Mouse (Mus musculus): ENCODE measurements around the gene Pnpla3. TPM values are rescaled to one million over a fixed set of nuclear protein-coding genes. Genes with fewer than 3 reads are reported as not detected.

Gene Pnpla3
- polyA plus RNA-seq, 1 experiment = 21.6 TPM

GRCm38 (mm10) chr15:84171166-84171565, 3.5 kb downstream of the Pnpla3 start:
- no peak for DNase-seq (ENCODE audit: extremely low spot score in 1 of 2, low spot score in 1 of 2)

GRCm38 (mm10) chr15:84178733-84179132, 11.1 kb downstream of the Pnpla3 start:
- peak in 1 of 2 experiments; percentile 22 for DNase-seq (ENCODE audit: extremely low spot score in 1 of 2, low spot score in 1 of 2)

DNA sequence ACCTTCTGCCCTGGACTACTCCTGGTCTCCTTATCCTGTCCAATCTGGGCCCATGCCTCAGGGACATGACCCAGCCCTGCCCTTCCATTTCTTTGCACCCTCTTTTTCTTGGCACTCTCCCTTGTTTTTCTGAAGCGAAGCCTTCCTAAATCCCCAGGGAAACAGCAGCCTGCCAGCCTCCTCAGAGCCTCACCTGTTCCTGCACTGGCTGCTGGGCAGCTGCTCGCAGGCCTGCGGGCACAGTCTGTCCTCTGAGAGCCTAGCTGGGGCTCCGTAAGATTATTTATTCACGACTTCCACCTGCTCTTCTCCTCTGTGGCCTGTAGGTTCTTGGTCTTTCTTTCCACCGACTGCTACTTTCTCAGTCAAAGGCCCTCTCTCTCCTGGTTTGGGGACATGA, 14.4 kb downstream of the Pnpla3 start:
- DNase-seq (ENCODE audit: extremely low spot score in 1 of 2, low spot score in 1 of 2) = no peak

DNA sequence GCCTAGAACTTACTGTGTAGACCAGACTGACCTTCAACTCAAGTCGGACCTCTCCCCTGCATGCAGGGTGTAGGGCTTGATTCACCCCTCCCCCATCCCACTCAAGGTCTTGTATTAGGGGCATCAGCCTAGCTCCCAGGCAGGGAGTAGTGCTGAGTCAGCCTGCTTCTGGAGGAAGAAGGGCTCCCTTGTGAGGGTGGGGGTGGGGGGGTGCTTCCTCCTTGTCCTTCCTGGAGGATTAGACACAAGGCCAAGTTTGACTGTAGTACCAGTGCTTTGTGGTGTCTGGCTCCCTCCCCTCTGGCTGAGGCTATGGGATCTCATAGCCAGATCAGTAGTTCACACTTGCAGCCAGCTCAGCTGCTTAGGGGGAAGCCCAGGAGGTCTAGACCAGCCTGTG, 16.3 kb downstream of the Pnpla3 start:
- peak in 1 of 2 experiments; percentile 15 for DNase-seq (ENCODE audit: extremely low spot score in 1 of 2, low spot score in 1 of 2)

- no peak for DNase-seq (ENCODE audit: extremely low spot score in 1 of 2, low spot score in 1 of 2)
Measured at GRCm38 (mm10) chr15:84186196-84186595, 18.6 kb downstream of the Pnpla3 start.

- DNase-seq (ENCODE audit: extremely low spot score in 1 of 2, low spot score in 1 of 2) = no peak
Measured at GRCm38 (mm10) chr15:84188887-84189530, 21.4 kb downstream of the Pnpla3 start.

DNA sequence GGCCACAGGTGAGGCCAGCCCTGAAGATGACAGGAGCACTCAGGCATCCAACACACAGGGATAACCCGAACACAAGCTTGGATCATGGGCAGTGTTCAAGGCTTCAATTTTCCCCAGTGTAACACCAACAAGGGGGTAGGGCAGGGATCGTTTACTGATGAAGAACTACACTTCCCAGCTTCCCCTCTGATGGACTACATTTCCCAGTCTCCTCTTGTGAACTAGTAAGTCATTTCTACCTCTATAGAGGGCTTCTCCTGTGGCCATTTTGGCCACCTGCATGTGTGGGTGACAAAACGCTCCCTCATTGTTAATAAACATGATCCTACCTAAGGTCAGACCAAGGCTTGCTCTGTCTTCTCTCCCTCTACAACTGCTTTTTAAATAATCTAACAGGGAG, 22.2 kb downstream of the Pnpla3 start:
- no peak for DNase-seq (ENCODE audit: extremely low spot score in 1 of 2, low spot score in 1 of 2)

DNA sequence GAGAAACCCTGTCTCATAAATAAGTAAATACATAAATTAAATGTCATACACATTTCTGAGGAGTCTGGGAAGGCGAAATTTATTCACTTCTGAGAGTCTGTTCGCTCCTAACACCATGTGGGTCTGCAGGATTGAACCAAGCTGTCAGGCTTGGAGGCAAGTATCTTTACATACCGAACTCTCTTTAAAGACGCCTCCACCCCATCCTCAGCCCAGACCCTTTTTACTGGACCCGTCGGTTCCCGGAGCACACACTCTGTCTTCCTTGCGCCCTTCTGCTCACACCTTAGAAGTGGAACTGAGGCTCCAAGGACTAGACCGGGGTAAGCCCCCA, 24.1 kb downstream of the Pnpla3 start:
- DNase-seq (ENCODE audit: extremely low spot score in 1 of 2, low spot score in 1 of 2) = no peak

GRCm38 (mm10) chr15:84192058-84192791, 24.6 kb downstream of the Pnpla3 start, which contains the start of gene Samm50:
Gene Samm50 (plus strand): TSS chr15:84192241.
- peak; percentile 92 to 95 for DNase-seq (ENCODE audit: extremely low spot score in 1 of 2, low spot score in 1 of 2)

GRCm38 (mm10) chr15:84196486-84197165, 29.0 kb downstream of the Pnpla3 start:
- DNase-seq (ENCODE audit: extremely low spot score in 1 of 2, low spot score in 1 of 2) = no peak

DNA sequence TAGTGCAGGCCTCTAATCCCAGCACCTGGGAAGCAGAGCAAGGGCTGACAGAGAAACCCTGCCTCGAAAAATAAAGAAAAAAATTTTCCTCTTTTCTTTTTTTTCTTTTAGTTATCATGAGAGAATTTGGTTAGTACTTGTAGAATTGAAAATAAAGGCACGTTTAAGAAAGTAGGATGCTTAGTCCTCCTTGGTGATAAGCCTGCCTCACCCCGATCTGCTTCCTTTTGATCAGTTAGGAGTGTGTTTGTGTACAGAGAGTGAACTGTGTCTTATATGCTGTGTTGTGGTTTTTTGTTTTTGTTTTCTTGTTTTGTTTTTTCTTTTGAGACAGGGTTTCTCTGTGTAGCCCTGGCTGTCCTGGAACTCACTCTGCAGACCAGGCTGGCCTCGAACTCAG, 39.7 kb downstream of the Pnpla3 start:
- no peak for DNase-seq (ENCODE audit: extremely low spot score in 1 of 2, low spot score in 1 of 2)

DNA sequence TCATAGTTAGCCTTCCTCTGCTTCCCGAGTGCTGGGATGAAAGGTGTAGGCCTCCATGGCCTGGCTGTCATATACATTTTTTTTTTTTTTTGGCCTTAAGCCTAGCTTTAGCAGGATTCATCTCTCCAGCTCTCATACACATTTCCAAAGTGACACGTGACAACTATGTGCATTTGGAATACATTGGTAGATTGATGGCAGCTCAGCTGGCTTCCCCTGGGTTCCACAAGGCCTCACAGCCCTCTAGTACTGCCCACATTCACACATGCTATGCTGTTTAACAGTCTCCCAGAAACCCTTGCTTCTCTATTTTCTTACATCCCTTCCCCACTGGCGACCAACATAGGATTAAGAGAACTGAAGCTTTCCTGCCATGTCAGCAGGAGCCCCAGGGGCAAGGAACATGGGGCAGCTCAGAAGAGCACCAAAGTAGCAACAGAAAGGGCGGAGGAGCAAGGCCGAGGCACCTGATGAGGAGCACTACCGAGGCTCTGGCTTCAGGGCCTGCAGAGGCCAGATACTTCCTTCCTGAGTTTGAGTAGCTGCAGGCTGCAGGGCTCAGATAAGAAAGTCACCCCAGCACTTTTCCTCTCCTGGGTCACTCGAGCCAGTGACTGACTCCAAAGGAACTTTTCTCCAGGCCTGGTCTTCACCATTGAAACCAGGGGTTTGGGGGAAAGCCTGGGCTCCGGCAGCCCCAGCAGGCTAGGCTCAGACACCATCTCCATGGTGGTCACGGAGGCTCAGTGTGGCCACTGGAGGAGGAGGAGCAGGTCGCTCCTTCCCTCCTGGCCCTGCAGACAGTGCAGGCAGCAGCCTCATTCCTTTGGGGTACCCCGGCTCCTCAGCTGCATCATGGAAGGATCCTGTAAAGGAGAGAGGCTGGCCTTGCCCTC, 42.1 kb downstream of the Pnpla3 start:
- no peak for DNase-seq (ENCODE audit: extremely low spot score in 1 of 2, low spot score in 1 of 2)

GRCm38 (mm10) chr15:84210461-84210860, 42.8 kb downstream of the Pnpla3 start:
- DNase-seq (ENCODE audit: extremely low spot score in 1 of 2, low spot score in 1 of 2) = no peak

DNA sequence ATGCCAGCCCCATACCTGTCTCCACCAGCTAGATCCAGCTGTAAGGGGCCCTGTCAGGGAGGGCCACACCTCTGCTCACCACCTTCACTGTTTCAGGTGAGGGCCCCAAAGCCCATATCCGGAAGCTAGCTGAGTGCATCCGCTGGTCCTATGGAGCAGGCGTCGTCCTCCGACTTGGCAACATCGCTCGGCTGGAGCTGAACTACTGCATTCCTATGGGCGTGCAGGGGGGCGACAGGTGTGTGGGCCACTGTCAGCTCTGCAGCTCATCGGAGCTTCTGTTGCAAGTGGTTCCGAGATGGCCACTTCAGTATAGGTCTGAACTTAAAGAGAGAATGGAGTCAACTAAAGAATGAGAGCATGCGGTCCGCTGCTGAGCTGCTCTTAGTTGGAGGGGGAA, 43.3 kb downstream of the Pnpla3 start:
- DNase-seq (ENCODE audit: extremely low spot score in 1 of 2, low spot score in 1 of 2) = no peak

DNA sequence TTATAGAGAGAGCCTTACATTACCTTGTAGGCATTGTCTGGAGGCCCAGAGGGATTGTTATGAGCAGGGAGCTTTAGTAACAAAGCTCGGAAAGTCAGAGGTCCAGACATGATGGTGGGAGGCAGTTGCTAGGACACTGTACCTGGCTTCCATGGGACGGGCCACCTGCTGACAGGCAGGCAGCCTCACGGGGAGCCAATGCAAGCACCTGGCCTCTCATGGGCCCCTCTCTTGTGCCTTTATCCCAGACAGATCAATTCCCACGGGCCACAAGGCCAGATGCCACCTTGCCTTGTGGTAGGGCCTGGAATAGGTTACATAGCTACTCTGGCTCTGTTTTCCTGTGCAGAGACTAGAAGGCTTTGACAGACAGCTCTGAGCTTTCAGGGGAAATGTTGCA, 43.9 kb downstream of the Pnpla3 start:
- DNase-seq (ENCODE audit: extremely low spot score in 1 of 2, low spot score in 1 of 2) = no peak

DNA sequence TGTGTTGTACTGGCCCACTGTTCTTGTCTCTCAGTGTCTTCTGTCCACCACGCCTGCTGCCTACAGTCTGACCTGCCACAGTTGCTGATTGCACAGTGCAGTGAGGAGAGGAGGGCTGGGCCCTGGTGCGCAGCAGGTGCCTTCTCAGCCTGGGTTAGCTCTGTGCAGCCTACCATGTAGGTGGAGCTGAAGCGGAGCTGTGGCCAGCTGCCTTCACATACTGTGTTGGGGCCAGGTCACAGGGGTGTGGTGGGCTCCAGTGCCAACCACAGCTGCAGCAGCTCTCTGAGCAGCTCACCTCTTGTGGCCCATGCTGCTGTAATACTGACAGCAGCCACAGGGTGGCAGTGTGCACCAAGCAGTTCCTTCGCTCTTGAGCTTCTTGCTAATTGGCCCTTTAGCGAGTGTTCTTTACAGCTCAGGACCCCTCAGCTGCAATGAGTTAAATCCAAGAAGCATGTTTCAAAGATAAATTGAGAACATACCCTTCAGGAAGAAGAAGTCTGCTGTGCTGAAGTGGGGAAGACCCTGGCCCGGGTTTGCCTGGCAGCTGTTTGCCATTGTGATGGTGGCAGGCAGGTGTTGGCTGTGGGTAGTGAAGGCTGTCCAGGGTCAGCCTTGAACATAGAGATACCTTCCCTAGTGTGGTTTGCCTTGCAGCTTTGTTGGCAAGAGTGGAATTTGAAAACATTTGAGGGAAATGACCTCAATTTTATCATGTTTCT, 44.6 kb downstream of the Pnpla3 start:
- peak; percentile 42 to 95 for DNase-seq (ENCODE audit: extremely low spot score in 1 of 2, low spot score in 1 of 2)

DNA sequence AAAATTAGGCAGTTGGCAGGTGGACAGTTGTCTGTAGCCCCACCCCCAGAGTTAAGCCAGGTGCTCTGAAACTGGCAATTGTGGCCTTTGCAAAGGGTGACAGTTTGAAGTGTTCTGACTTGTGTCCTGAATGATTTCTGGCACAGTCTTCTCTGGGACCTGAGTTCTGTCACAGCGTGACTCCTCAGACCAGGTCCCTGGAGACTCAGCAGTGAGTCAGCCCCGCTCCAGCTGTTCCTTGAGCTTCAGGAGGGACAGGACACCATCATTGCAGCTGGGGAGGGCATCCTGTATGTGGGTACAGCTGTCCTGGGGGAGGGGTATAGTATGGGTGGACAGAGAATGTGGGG, 45.1 kb downstream of the Pnpla3 start:
- DNase-seq (ENCODE audit: extremely low spot score in 1 of 2, low spot score in 1 of 2) = no peak

DNA sequence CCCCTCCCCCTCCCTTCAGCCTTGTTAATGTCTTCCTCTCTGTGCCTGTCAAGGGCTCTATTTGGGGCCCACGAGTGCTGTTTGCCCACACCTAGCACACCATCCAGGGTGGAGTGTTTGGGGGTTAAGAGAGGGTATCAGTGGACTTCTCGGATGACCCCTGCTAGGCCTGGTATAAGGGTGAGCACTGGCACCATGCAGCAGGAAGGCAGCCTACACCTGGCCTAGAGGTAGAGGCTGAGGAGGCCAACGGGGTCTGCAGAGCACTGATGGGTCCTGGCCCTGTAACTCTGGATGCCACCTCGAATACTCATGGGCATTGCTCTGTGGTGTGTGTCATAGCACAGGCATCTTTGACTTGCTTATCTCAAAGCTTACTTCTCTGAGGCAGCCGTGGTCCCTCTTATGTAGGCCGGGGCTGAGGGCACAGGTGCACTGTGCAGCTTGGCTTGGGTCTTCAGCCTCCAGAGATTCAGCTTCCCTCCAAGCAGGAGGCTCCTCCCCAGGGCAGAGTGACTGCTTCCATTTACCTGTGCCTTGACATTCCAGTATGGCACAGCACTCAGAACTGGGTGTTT, 45.6 kb downstream of the Pnpla3 start:
- no peak for DNase-seq (ENCODE audit: extremely low spot score in 1 of 2, low spot score in 1 of 2)

DNA sequence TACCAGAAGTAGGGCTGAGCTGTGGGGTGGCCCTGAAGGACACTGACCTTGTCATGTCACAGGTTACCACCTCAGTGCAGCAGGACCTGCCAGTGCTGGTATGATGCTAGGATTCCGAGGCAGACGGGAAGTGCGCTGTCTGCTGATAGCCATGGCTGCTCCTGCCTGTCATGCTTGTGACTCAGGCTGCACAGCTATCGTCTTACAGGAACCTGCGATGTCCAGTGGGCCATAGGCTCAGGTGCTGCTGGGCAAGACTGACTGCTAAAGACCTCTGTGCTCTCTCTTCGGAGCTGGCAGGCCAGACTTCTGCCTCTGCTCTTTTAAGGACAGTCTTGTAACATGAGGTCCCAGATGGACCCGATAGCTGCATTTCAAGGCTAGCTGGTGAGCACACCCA, 46.8 kb downstream of the Pnpla3 start:
- no peak for DNase-seq (ENCODE audit: extremely low spot score in 1 of 2, low spot score in 1 of 2)

- no peak for DNase-seq (ENCODE audit: extremely low spot score in 1 of 2, low spot score in 1 of 2)
Measured at GRCm38 (mm10) chr15:84215273-84215672, 47.6 kb downstream of the Pnpla3 start.
